Mouse (Mus musculus) mouse trophoblast stem cell (cell line): ENCODE results near the gene Ilf2.

ENCODE experiments used
- in situ Hi-C, 2 experiments: fragments of 300-500 bp; cut with MseI, MboI; formaldehyde crosslinking; loops; 2 replicates in 1 of 2; 3 replicates in 1 of 2; pipeline ENCODE4 v1.15.1; 2025

Gene Ilf2

GRCm38 (mm10) chr3:90475831-90476611 is at the start of gene Ilf2:
Gene Ilf2 (plus strand): TSS chr3:90476126.
- in situ Hi-C loops: no loop called here

GRCm38 (mm10) chr3:90427574-90427973 is 48.4 kb upstream of the Ilf2 start:
- in situ Hi-C loops: no loop called here

GRCm38 (mm10) chr3:90428186-90428585 is 47.7 kb upstream of the Ilf2 start:
- in situ Hi-C loops: no loop called here

DNA sequence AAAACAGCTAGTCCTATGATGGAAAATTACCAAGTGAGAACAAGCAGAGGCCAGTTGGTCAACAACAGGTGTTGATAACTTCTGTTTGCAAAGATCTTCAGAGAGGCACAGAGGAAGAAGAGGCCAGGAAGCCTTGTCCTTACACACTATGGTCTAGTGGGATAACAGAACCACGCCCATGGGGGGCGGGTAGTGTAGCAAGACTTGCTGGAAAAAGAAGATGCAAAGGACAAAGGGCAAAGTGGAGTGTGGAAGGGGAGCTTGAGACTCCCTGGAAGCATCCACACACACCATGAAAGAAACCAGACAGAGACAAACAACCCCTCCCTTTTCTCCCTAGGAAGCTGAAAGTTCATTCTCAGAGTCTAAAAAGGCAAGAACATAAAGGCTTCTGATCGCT is 46.4 kb upstream of the Ilf2 start:
- in situ Hi-C loops: no loop called here

GRCm38 (mm10) chr3:90432348-90432747 is 43.6 kb upstream of the Ilf2 start:
- in situ Hi-C loops: no loop called here

DNA sequence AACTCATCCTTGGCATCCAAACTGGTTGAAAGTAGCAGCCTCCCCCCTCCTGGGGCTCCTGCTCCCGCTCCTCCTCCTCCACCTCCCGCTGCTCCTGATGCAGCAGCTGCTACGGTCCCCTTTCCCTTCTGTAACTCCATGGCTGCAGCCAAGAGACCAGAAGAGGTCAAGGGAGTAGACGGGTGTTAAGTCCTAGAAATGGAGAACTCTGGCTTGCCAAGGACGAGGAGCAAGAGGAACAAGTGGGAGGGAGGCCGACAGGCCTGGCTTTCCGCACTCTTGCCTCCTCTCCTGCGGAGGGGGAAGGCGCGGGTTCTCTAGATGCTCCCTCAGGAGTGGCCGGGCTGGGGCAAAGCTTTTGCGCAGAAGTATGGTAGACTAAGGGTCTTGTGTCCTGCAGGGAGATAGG is 43.1 kb upstream of the Ilf2 start:
- in situ Hi-C loops: no loop called here

- in situ Hi-C loops: no loop called here
These were observed 42.4 kb upstream of the Ilf2 start, which contains the start of gene Ints3 for GRCm38 (mm10) chr3:90433381-90434020. Gene Ints3 (minus strand): TSS chr3:90433622.

DNA sequence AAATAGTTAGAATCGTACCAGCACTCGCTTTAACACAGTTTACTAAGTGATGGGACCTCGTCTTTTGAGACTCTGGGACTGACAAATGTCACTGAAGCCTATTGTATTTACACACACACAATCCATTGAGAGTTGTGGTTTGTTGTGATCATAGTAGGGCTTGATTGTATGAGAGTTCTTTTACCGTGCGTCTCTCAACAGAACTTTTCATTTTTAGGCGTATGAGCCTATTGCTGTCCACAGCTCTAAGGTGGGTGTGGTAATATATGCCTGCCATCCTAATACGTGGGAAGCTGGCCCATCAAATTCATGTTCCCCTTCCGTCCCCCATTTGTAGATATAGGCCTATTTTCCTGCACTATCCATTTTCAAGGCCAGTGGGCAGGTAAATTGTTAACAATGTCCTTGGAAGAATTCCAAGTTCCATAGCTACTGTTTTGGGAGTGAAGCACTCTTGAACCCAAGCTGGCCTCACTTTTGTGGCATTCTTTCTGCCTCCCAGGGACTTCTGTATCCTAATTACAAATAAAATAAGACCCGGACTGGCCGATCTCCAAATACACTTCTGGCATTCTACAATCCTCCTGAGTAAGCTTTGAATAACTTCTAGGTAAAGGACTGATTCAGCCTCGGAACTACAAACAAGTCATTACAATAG is 41.7 kb upstream of the Ilf2 start:
- in situ Hi-C loops: no loop called here

- in situ Hi-C loops: no loop called here
These were observed 38.8 kb upstream of the Ilf2 start for GRCm38 (mm10) chr3:90437131-90437530.

DNA sequence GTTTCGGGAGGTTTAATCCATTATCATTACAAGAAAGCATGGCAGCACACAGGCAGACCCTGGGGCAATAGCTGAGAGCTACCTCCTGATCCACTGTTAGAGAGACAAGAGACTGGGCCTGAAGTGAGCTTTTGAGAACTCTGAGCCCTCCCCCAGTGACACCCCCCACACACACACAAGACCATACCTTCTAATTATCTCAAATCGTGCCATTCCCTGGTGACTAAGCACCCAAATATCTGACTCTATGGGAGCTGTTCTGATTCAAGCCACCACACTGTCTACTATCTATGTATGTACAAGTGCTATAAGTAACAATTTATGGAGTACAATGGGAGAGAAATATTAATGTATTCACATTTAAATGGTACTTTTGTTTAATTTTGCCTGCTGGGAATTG is 35.2 kb upstream of the Ilf2 start:
- in situ Hi-C loops: no loop called here

- in situ Hi-C loops: no loop called here
These were observed 31.9 kb upstream of the Ilf2 start for GRCm38 (mm10) chr3:90443977-90444376.

- in situ Hi-C loops: no loop called here
These were observed 30.3 kb upstream of the Ilf2 start for GRCm38 (mm10) chr3:90445417-90446200.

DNA sequence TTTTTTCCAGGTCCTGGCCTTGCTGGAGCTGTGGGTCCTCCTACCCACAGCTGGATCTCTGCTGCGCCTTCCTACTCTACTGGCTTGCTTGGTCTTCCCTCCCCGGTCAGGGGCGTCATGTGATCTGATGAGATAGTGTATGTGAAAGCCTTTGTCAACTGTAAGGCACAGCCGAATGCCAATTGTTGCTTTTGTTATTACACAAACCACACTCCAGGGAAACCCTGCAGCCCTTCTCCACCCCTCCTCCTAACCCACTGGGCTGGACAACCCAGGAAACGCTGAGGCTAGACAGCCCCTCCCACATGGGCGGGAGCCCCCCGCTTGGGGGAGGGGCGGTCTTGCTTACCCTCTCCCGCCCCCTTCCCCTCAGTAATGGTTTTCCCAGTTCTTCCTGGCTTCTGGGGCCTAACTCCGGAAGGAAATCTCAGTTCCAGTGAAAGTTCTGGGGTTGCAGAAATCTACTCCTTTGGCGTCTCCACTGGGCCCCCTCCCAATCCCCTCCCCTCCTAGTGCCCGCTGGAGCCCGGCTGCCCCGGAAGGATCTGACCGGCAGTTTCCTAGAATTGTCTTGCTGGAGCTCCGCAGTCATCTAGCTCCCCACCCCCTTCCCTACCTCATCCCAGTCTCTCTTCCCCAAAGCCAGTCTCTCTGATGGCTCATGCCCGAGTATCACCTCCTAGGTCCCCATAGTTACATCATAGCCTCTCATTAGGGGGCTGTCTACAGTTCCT is 29.4 kb upstream of the Ilf2 start:
- in situ Hi-C loops: no loop called here

DNA sequence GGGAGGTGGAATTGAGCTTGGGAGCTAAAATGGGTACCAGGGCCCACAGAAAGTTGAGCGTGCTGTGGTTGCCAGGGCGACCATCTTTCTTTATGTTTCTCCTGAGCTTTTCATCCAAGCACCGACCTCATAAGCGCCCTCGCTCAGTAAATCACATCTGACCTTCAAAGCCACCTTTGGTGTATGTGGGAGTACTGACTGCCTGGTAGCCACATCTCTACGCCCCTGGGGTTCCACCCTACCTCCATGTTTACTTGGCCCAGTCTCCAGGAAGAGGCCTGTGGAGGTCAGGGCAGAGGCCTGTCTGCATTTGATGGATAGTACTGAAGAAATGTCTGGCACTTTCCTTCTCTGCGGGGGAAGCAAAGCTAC is 28.8 kb upstream of the Ilf2 start:
- in situ Hi-C loops: no loop called here

DNA sequence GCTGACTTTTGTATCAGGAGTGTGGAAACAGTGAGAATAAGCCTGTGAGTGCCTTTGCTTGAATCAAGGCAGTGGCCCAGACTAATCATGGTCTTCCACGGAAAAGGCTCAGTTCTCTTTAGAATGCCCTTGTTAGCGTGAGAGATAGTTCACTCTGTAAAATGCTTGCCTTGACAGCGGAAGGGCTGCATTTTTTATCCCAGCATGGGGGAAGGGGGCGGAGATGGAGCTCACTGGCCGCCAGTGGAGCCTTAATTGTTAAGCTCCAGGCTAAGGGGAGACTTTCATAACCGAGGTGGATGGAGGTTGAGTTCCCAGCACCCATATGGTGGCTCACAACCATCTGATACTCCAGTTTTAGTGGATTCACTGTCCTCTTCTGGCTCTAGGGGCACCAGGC is 27.3 kb upstream of the Ilf2 start:
- in situ Hi-C loops: no loop called here

- in situ Hi-C loops: no loop called here
These were observed 25.1 kb upstream of the Ilf2 start for GRCm38 (mm10) chr3:90450874-90451273.

DNA sequence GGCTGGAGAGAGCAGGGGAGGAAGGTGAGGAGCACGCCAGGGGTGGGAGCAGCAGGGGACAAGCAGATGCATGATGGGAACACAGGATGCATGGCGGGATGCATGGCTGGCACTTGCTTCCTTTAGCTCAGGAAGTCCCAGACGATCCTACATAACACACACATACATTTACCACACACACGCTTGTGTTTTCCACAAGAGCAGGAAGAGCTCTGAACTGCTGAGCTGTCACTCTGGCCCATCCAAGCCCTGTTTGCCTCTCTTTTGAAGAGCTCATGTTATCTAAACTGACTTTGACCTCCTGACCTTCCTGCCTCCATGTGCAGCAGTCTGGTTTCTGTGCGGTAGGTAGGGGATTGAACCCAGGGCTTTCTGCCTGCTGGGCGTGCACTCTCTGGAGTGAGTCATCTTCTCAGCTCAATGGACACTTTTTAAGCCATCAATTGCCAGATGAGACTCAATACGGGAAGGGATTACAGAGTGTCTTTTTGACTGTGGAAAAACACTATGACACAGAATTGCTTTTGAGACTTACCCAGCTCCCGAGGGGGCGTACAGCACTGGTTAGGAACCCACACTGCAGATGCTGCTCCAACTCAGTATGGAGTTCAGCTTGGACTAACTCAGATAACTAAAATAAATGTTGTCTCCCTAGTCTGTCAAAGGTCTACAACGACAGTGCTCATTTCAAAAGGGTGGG is 24.4 kb upstream of the Ilf2 start:
- in situ Hi-C loops: no loop called here

GRCm38 (mm10) chr3:90454931-90455330 is 21.0 kb upstream of the Ilf2 start:
- in situ Hi-C loops: no loop called here

DNA sequence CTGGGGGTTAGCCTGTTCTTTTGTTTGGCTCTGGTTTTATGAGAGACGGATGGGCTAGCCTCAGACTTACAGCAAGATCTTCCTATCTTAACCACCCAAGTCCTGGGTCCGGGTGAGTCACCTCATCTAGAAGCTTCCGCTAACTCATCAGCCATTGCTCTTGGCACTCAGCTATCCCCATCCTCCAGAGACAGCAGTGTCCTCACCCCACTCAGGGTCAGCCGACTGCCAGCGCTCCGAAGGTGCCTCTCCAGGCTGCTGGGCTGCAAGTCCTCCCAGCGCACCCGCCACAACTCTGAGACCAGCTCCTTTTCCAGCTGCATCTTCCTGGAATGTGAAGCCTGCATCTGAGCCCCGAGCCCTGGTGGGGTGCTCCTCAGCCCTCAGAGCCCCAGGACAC is 16.2 kb upstream of the Ilf2 start:
- in situ Hi-C loops: no loop called here

- in situ Hi-C loops: no loop called here
These were observed 15.6 kb upstream of the Ilf2 start for GRCm38 (mm10) chr3:90460315-90460714.

GRCm38 (mm10) chr3:90461935-90462334 is 14.0 kb upstream of the Ilf2 start:
- in situ Hi-C loops: no loop called here
